Comparison of ENCODE assay signal across 24 mouse cellular contexts in genomic region chr4:140569394-140569793, GRCm38 (mm10).
DNase-seq lines count a peak whose midpoint lies in the region; ATAC-seq and TF ChIP-seq lines count a peak whose summit lies in the region.
"Had no signal": no experiment of that assay in that cellular context is flagged by ENCODE, and none has a peak within 500 bp of the region (broad histone marks: within the 10 kb centered on the region; RNA-seq: fewer than 3 reads in every experiment).

No protein-coding gene starts in this region.

- H3K9ac ChIP-seq in embryonic facial prominence, embryonic 13.5 days = 0 out of 2 replicates have a peak overlapping the region, but pooled peaks have one; percentile 36
- no peak overlapping the region for H3K9ac ChIP-seq in CH12.LX (ENCODE audit: insufficient read depth, low read depth)
- H3K9ac ChIP-seq in midbrain, postnatal 0 days (replicated peaks; ENCODE audit: low read length, poor library complexity, severe bottlenecking) = no peak overlapping the region
- H3K9ac ChIP-seq: embryonic facial prominence, embryonic 12.5 days; embryonic facial prominence, embryonic 15.5 days; forebrain, embryonic 12.5 days had no signal

- no peaks in the 10 kb centered on the region for H3K9me3 ChIP-seq in embryonic facial prominence, embryonic 13.5 days
- H3K9me3 ChIP-seq in embryonic facial prominence, embryonic 10.5 days = no peaks in the 10 kb centered on the region
- H3K9me3 ChIP-seq in CH12.LX (replicated peaks; ENCODE audit: low read length) = no peaks in the 10 kb centered on the region
- H3K9me3 ChIP-seq in midbrain, postnatal 0 days (ENCODE audit: low read length) = no peaks in the 10 kb centered on the region
- H3K9me3 ChIP-seq: embryonic facial prominence, embryonic 12.5 days; embryonic facial prominence, embryonic 15.5 days had no signal

- H3K4me3 ChIP-seq in embryonic facial prominence, embryonic 13.5 days = no peak overlapping the region
- H3K4me3 ChIP-seq in embryonic facial prominence, embryonic 10.5 days = no peak overlapping the region
- peak overlapping the region in 1 of 3 experiments; percentile 59 for H3K4me3 ChIP-seq in CH12.LX (replicated peaks in 1 of 3; ENCODE audit: low read depth in 2 of 3, low read length in 2 of 3, poor library complexity in 1 of 3)
- H3K4me3 ChIP-seq in midbrain, postnatal 0 days (ENCODE audit: low read depth, low read length) = no peak overlapping the region
- H3K4me3 ChIP-seq: embryonic facial prominence, embryonic 12.5 days; embryonic facial prominence, embryonic 15.5 days; erythroblast, embryonic 14.5 days; forebrain, embryonic 10.5 days; forebrain, embryonic 12.5 days had no signal

- no peak overlapping the region for H3K4me2 ChIP-seq in embryonic facial prominence, embryonic 13.5 days
- no peak overlapping the region for H3K4me2 ChIP-seq in CH12.LX (ENCODE audit: insufficient read depth, low read depth, poor library complexity, severe bottlenecking)
- no peak overlapping the region for H3K4me2 ChIP-seq in midbrain, postnatal 0 days (ENCODE audit: low read depth, low read length, poor library complexity, severe bottlenecking)
- H3K4me2 ChIP-seq: embryonic facial prominence, embryonic 12.5 days; embryonic facial prominence, embryonic 15.5 days; forebrain, embryonic 12.5 days had no signal

- in situ Hi-C loops in CH12.LX (cut with MboI; ENCODE audit: low pct_ligation_motif_present, low pct_unique_long_range_greater_than_20kb, low sequenced_read_pairs) = no loop called here

- H3K79me2 ChIP-seq in CH12.LX (replicated peaks; ENCODE audit: control insufficient read depth, extremely low read depth, insufficient read depth, poor library complexity, severe bottlenecking) = no peaks in the 10 kb centered on the region

- no peak for TF ChIP-seq POLR2A in CH12.LX (IDR thresholded peaks at IDR 0.05; ENCODE audit: low read depth, low read length)

- H3K27me3 ChIP-seq in embryonic facial prominence, embryonic 13.5 days = no peaks in the 10 kb centered on the region
- H3K27me3 ChIP-seq in embryonic facial prominence, embryonic 10.5 days (replicated peaks; ENCODE audit: low read depth, poor library complexity, severe bottlenecking) = no peaks in the 10 kb centered on the region
- no peaks in the 10 kb centered on the region for H3K27me3 ChIP-seq in CH12.LX (replicated peaks)
- H3K27me3 ChIP-seq in midbrain, postnatal 0 days (ENCODE audit: insufficient read depth, low read length) = no peaks in the 10 kb centered on the region
- H3K27me3 ChIP-seq: embryonic facial prominence, embryonic 12.5 days; embryonic facial prominence, embryonic 15.5 days; forebrain, embryonic 12.5 days had no signal

- no peak for DNase-seq in embryonic facial prominence, embryonic 10.5 days (ENCODE audit: low spot score)
- DNase-seq in CH12.LX (ENCODE audit: extremely low read depth) = peak; percentile 78
- DNase-seq in midbrain, postnatal 0 days (ENCODE audit: low spot score) = no peak
- no peak for DNase-seq in cerebellum, adult 9-11 months
- DNase-seq: adrenal gland, adult 8-10 months; adrenal gland, postnatal 14 days; adrenal gland, postnatal 36 days; B cell, adult 2 months; cerebellum, adult 11-12 months; cerebellum, adult 2 months; cerebellum, adult 9-10 months; cerebellum, postnatal 14 days; cerebellum, postnatal 36 days; embryo, embryonic 11 days had no signal

- TF ChIP-seq CTCF in CH12.LX (conservative IDR thresholded peaks at IDR 0.05 in 1 of 2, IDR thresholded peaks at IDR 0.05 in 1 of 2; ENCODE audit: low read depth in 2 of 2, low read length in 2 of 2) = no peak
- no peak for TF ChIP-seq CTCF in midbrain, postnatal 0 days (IDR thresholded peaks at IDR 0.05)

- no peak overlapping the region for H3K27ac ChIP-seq in embryonic facial prominence, embryonic 13.5 days
- H3K27ac ChIP-seq in embryonic facial prominence, embryonic 10.5 days (replicated peaks) = no peak overlapping the region
- H3K27ac ChIP-seq in CH12.LX (ENCODE audit: insufficient read depth, low read depth) = peak overlapping the region; percentile 78
- H3K27ac ChIP-seq in midbrain, postnatal 0 days (ENCODE audit: low read depth, low read length) = no peak overlapping the region
- H3K27ac ChIP-seq: embryonic facial prominence, embryonic 12.5 days; embryonic facial prominence, embryonic 15.5 days; forebrain, embryonic 10.5 days; forebrain, embryonic 12.5 days had no signal

- dilution Hi-C loops in CH12.LX (cut with MboI; ENCODE audit: extremely low pct_ligation_motif_present, extremely low pct_unique_long_range_greater_than_20kb, low sequenced_read_pairs) = no loop called here

- H3K4me1 ChIP-seq in embryonic facial prominence, embryonic 13.5 days = no peaks in the 10 kb centered on the region
- 0 out of 2 replicates have a peak, but pooled peaks cover 4% of the 10 kb centered on the region for H3K4me1 ChIP-seq in embryonic facial prominence, embryonic 10.5 days
- H3K4me1 ChIP-seq in CH12.LX (ENCODE audit: control insufficient read depth in 1 of 2, insufficient read depth in 2 of 2) = peaks cover 58 to 77% of the 10 kb centered on the region in 2 experiments
- H3K4me1 ChIP-seq in midbrain, postnatal 0 days (ENCODE audit: insufficient read depth, low read length) = no peaks in the 10 kb centered on the region
- H3K4me1 ChIP-seq: embryonic facial prominence, embryonic 12.5 days; embryonic facial prominence, embryonic 15.5 days had no signal

- TF ChIP-seq EP300 in CH12.LX (IDR thresholded peaks at IDR 0.05; ENCODE audit: low read length) = peak; percentile 76

- no peak for TF ChIP-seq RAD21 in CH12.LX (IDR thresholded peaks at IDR 0.05; ENCODE audit: low read depth, low read length)

- no peak for ATAC-seq in embryonic facial prominence, embryonic 13.5 days (ENCODE audit: insufficient number of reproducible peaks, insufficient read depth, low FRiP score, low TSS enrichment, low read depth)
- peak; percentile 49 for ATAC-seq in monocyte, adult 5-6 weeks (replicated peaks; ENCODE audit: insufficient number of reproducible peaks, low FRiP score, low TSS enrichment, poor library complexity, severe bottlenecking)
- no peak for ATAC-seq in midbrain, postnatal 0 days (ENCODE audit: low FRiP score)
- ATAC-seq: CD4-positive, CD25-positive, alpha-beta regulatory T cell, adult 4 months; forebrain, embryonic 14.5 days; forebrain, embryonic 16.5 days had no signal

- WGBS in embryonic facial prominence, embryonic 13.5 days = 39% methylated on average over 2 of the region's 2 CpGs
- WGBS in embryonic facial prominence, embryonic 10.5 days = 48% methylated on average over 2 of the region's 2 CpGs
- WGBS in midbrain, postnatal 0 days = 95% methylated on average over 2 of the region's 2 CpGs

- peaks cover 87% of the 10 kb centered on the region for H3K36me3 ChIP-seq in embryonic facial prominence, embryonic 13.5 days
- peaks cover 92% of the 10 kb centered on the region for H3K36me3 ChIP-seq in embryonic facial prominence, embryonic 10.5 days (replicated peaks)
- H3K36me3 ChIP-seq in CH12.LX (replicated peaks in 1 of 2; ENCODE audit: control insufficient read depth in 1 of 2, insufficient read depth in 1 of 2, low read length in 1 of 2) = peaks cover 0 to 76% of the 10 kb centered on the region in 2 experiments
- H3K36me3 ChIP-seq in midbrain, postnatal 0 days (ENCODE audit: insufficient read depth, low read length) = peaks cover 73% of the 10 kb centered on the region

TF ChIP-seq in CH12.LX, 34 proteins besides CTCF, POLR2A, EP300 and RAD21:
- peak; percentile 94 for TF ChIP-seq ETS1 (conservative IDR thresholded peaks at IDR 0.05; ENCODE audit: low read depth, low read length)
- TF ChIP-seq MYC (IDR thresholded peaks at IDR 0.05; ENCODE audit: low read depth, low read length) = no peak
- TF ChIP-seq CHD1 (IDR thresholded peaks at IDR 0.05; ENCODE audit: low read depth, low read length) = no peak
- TF ChIP-seq USF1 (IDR thresholded peaks at IDR 0.05; ENCODE audit: low read depth, low read length) = no peak
- TF ChIP-seq ELF1 (IDR thresholded peaks at IDR 0.05; ENCODE audit: low read depth, low read length) = peak; percentile 24; the same call in 1 of the 2 replicates
- no peak for TF ChIP-seq MAFK (IDR thresholded peaks at IDR 0.05; ENCODE audit: insufficient replicate concordance, low read length)
- peak; percentile 81 for TF ChIP-seq IRF4 (IDR thresholded peaks at IDR 0.05; ENCODE audit: low read depth, low read length)
- peak; percentile 81; the same call in 1 of the 2 replicates for TF ChIP-seq MAX (IDR thresholded peaks at IDR 0.05; ENCODE audit: low read length)
- no peak for TF ChIP-seq CHD2 (IDR thresholded peaks at IDR 0.05; ENCODE audit: low read length)
- no peak; the same call in 1 of the 2 replicates for TF ChIP-seq MXI1 (IDR thresholded peaks at IDR 0.05; ENCODE audit: low read depth, low read length)
- TF ChIP-seq TBP (conservative IDR thresholded peaks at IDR 0.05; ENCODE audit: low read depth, low read length) = no peak
- TF ChIP-seq TCF12 (IDR thresholded peaks at IDR 0.05; ENCODE audit: low read depth, low read length) = peak; percentile 67; the same call in 1 of the 2 replicates
- TF ChIP-seq ZMIZ1 (IDR thresholded peaks at IDR 0.05; ENCODE audit: low read depth, low read length) = no peak
- no peak for TF ChIP-seq KAT2A (IDR thresholded peaks at IDR 0.05; ENCODE audit: insufficient replicate concordance, low read length)
- no peak for TF ChIP-seq PAX5 (IDR thresholded peaks at IDR 0.05; ENCODE audit: low read length)
- TF ChIP-seq E2F4 (IDR thresholded peaks at IDR 0.05; ENCODE audit: insufficient replicate concordance, low read depth, low read length) = no peak
- TF ChIP-seq ZKSCAN1 (IDR thresholded peaks at IDR 0.05; ENCODE audit: borderline replicate concordance, low read depth, low read length) = no peak
- TF ChIP-seq NELFE (IDR thresholded peaks at IDR 0.05; ENCODE audit: low read depth, low read length) = no peak
- TF ChIP-seq BHLHE40 (IDR thresholded peaks at IDR 0.05; ENCODE audit: low read depth, low read length) = peak; percentile 91
- TF ChIP-seq MEF2A (IDR thresholded peaks at IDR 0.05; ENCODE audit: borderline replicate concordance, low read depth, low read length) = peak; percentile 73; the same call in 1 of the 2 replicates
- no peak for TF ChIP-seq RCOR1 (conservative IDR thresholded peaks at IDR 0.05; ENCODE audit: low read depth, low read length)
- no peak for TF ChIP-seq HCFC1 (IDR thresholded peaks at IDR 0.05; ENCODE audit: low read depth, low read length)
- no peak for TF ChIP-seq UBTF (IDR thresholded peaks at IDR 0.05; ENCODE audit: low read depth, low read length)
- TF ChIP-seq MAZ (IDR thresholded peaks at IDR 0.05; ENCODE audit: low read depth, low read length) = peak; percentile 45; the same call in 1 of the 2 replicates
- no peak for TF ChIP-seq SMC3 (IDR thresholded peaks at IDR 0.05; ENCODE audit: low read depth, low read length)
- no peak for TF ChIP-seq SIN3A (IDR thresholded peaks at IDR 0.05; ENCODE audit: low read length)
